Mouse (Mus musculus) forebrain, postnatal 0 days (tissue): ENCODE measurements at regions not wholly inside any gene's neighbourhood (a gene's known extent, or its start where the extent isn't known, plus 50 kb on each side); places are given as distances from the start of the nearest gene placed in this dataset.
A peak's percentile ranks its signal among the peaks of the same experiment; 100 is the strongest.
"Not testable (repeated sequence)": the region's sequence is repeated elsewhere in the genome, so short reads cannot be mapped to it uniquely, and the experiment has no call there.

Experiments
- ATAC-seq: fragments of 200-750 bp; cut with Nextera tagmentation; 2 replicates; pipeline ENCODE4 v1.8.0; 2017; ENCODE audit warnings: mild to moderate bottlenecking, moderate library complexity
- DNase-seq: peaks from one replicate; pipeline ENCODE4 v3.0.0-alpha.2; 2015
- H3K27ac ChIP-seq: fragments of 300-500 bp; sonication (generic); 2 replicates; pipeline ENCODE4 v1.5.1; 2014; ENCODE audit warnings: low read depth, mild to moderate bottlenecking, antibody characterized with exemption, low read length, moderate library complexity, mixed read lengths
- H3K27me3 ChIP-seq: fragments of 300-500 bp; sonication (generic); 2 replicates; pipeline ENCODE4 v1.6.1; 2014; ENCODE audit warnings: mild to moderate bottlenecking, low read length, mixed read lengths; ENCODE audit not compliant: insufficient read depth
- H3K36me3 ChIP-seq: fragments of 300-500 bp; sonication (generic); 2 replicates; pipeline ENCODE4 v1.6.1; 2014; ENCODE audit warnings: mild to moderate bottlenecking, moderate library complexity; ENCODE audit not compliant: insufficient read depth
- H3K4me1 ChIP-seq: fragments of 300-500 bp; sonication (generic); 2 replicates; pipeline ENCODE4 v1.6.1; 2014; ENCODE audit warnings: antibody characterized with exemption; ENCODE audit not compliant: insufficient read depth
- H3K4me2 ChIP-seq: fragments of 300-500 bp; sonication (generic); 2 replicates; pipeline ENCODE4 v1.6.1; 2014; ENCODE audit warnings: low read depth, mild to moderate bottlenecking, moderate library complexity
- H3K4me3 ChIP-seq: fragments of 300-500 bp; sonication (generic); 2 replicates; pipeline ENCODE4 v1.5.1; 2014; ENCODE audit warnings: low read depth, low read length, mixed read lengths
- H3K9ac ChIP-seq: fragments of 300-500 bp; sonication (generic); 2 replicates; pipeline ENCODE4 v1.6.1; 2014; ENCODE audit warnings: mild to moderate bottlenecking
- H3K9me3 ChIP-seq: fragments of 300-500 bp; sonication (generic); 2 replicates; pipeline ENCODE4 v1.6.1; 2016; ENCODE audit warnings: low read length
- CTCF ChIP-seq: sonication (generic); IDR thresholded peaks from 2 replicates; pipeline ENCODE4 v1.5.1; 2016; ENCODE audit warnings: antibody characterized with exemption, control low read depth, low read depth
- WGBS: fragments of 180-500 bp; shearing (Covaris S2); extraction: QIAGEN DNeasy Blood & Tissue Kit; methylation state at CpG from one replicate; pipeline ENCODE4 v1.1.7; 2014; 5-methylcytosine and 5-hydroxymethylcytosine counted together

DNA sequence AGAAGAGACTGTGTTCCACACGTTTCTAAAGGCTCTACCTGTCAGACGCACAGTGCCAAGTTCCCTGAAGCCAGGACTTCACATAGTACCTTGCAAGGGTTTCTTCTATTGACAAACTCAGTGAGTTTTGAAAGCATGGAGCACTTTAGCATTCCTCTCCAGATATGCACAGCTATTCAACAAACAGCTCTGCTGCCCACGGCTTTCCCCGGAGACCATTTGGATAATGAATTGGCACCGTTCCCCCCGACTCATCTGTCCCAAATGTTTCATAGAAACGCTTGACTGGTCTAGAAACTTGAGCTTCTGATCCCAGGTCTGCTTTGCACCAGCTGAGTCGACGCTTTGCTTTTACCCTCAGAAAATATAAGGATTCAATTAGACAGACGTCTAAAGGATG is 162.2 kb upstream of the St6galnac5 start:
- H3K36me3 ChIP-seq, result no peaks in the 10 kb centered on the region
- H3K9me3 ChIP-seq, result no peaks in the 10 kb centered on the region
- no peak overlapping the region for H3K27ac ChIP-seq
- peak; percentile 24 for DNase-seq
- H3K4me3 ChIP-seq, result no peak overlapping the region
- H3K4me1 ChIP-seq, result no peaks in the 10 kb centered on the region
- WGBS, result 52% methylated on average over 10 of the region's 10 CpGs
- H3K4me2 ChIP-seq, result no peak overlapping the region
- H3K27me3 ChIP-seq, result no peaks in the 10 kb centered on the region
- TF ChIP-seq CTCF, result no peak
- no peak for ATAC-seq
- H3K9ac ChIP-seq, result no peak overlapping the region

DNA sequence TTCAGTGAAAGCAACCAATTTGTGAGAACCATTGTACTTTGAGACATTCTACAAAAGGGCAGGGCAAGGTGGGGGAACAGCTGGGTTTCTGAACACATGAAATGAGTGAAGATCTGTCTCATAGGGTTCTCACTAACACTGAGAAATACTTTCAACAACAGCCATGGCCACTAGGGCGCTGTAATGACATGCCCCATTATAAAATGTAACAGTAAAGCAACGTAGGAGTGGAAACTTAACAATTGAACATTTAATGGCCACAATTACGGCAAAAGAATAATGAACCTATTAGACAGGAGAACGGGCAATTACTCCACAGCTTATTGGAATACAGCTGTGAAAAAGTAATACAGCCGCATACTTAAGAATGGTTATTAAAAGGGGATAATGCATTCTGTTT is 158.9 kb upstream of the St6galnac5 start:
- Histone ChIP-seq H3K27me3 (no peaks in the 10 kb centered on the region), H3K4me1 (no peaks in the 10 kb centered on the region), H3K4me3 (no peak overlapping the region), H3K36me3 (no peaks in the 10 kb centered on the region), H3K9me3 (no peaks in the 10 kb centered on the region), H3K9ac (no peak overlapping the region), H3K27ac (no peak overlapping the region), H3K4me2 (no peak overlapping the region)
- 0 out of 2 replicates have a peak, but pooled peaks have one; percentile 15 for TF ChIP-seq CTCF
- DNase-seq, result no peak
- ATAC-seq, result peak; percentile 12; the same call in 1 of the 2 replicates
- 45% methylated on average over 5 of the region's 5 CpGs for WGBS

DNA sequence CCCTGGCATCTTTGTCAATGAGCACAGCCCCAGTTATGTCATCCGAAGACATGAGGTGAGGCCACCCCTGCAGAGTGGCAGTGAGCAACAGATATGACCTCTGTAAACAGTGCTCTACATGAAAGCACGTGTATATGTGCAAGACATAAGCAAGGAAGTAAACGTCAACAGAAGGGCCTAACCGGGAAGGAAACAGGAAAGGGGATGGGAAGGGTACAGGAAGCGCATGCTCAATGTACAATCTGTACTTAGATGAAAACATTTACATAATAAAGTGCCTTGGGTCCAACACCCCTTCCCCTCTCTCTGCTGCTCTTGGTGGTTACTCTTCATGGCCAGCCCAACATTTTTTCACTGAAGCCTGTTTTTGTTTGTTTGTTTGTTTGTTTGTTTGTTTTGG is 143.3 kb upstream of the St6galnac5 start:
- no peak for TF ChIP-seq CTCF
- Histone ChIP-seq H3K4me3 (no peak overlapping the region), H3K4me1 (no peaks in the 10 kb centered on the region), H3K27me3 (no peaks in the 10 kb centered on the region), H3K9ac (no peak overlapping the region), H3K4me2 (no peak overlapping the region), H3K36me3 (no peaks in the 10 kb centered on the region), H3K9me3 (no peaks in the 10 kb centered on the region), H3K27ac (no peak overlapping the region)
- WGBS, result 90% methylated on average over 5 of the region's 5 CpGs
- DNase-seq, result no peak
- no peak for ATAC-seq

DNA sequence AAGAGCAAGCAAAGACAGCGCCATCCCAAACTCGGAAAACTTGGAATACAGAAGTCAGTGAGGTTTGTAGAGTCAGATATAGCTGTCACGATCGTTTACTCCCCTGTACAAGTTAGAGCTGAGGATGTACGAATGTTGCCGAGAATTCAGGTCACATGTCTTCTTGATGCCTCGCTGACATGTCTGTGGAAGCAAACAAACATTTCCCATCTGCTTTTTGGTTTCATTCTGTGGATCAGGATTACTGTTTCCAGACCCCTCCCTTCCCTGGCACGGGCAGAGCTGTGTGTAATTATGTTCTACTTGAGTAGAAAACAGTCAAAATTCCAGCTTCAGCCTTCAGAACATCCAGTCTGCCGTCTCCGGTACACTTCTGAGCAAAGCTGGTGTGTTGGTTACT is 139.9 kb upstream of the St6galnac5 start:
- Histone ChIP-seq H3K4me1 (no peaks in the 10 kb centered on the region), H3K36me3 (no peaks in the 10 kb centered on the region), H3K27me3 (no peaks in the 10 kb centered on the region), H3K4me2 (no peak overlapping the region), H3K27ac (no peak overlapping the region), H3K9me3 (no peaks in the 10 kb centered on the region), H3K9ac (no peak overlapping the region), H3K4me3 (no peak overlapping the region)
- ATAC-seq (peak; percentile 86), DNase-seq (peak; percentile 59)
- WGBS, result 66% methylated on average over 10 of the region's 10 CpGs
- TF ChIP-seq CTCF, result no peak

DNA sequence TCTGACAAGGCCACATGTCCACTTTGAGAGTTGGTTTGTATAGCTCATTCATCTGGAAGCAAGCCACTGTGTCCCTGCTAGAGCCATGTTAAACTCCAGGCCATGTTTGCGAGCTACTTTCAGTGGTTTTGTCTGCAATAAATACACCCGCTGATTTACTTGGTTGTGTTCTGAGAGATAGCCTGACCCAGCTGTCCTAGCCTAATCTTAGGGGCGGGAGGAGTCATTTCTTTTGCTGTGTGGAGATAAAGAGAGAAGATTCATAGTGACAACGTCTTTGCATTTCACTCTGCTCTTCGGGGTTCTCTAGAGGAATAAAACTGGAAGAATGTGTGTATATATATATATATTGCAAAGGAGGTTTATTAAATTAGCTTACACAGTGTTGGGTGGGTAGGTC is 137.1 kb upstream of the St6galnac5 start:
- no peak overlapping the region for H3K4me2 ChIP-seq
- H3K9me3 ChIP-seq, result no peaks in the 10 kb centered on the region
- 88% methylated on average over 5 of the region's 5 CpGs for WGBS
- TF ChIP-seq CTCF, result no peak
- ATAC-seq, result no peak
- no peaks in the 10 kb centered on the region for H3K4me1 ChIP-seq
- H3K27me3 ChIP-seq, result no peaks in the 10 kb centered on the region
- H3K27ac ChIP-seq, result no peak overlapping the region
- DNase-seq, result no peak
- H3K9ac ChIP-seq, result no peak overlapping the region
- H3K36me3 ChIP-seq, result no peaks in the 10 kb centered on the region
- no peak overlapping the region for H3K4me3 ChIP-seq

DNA sequence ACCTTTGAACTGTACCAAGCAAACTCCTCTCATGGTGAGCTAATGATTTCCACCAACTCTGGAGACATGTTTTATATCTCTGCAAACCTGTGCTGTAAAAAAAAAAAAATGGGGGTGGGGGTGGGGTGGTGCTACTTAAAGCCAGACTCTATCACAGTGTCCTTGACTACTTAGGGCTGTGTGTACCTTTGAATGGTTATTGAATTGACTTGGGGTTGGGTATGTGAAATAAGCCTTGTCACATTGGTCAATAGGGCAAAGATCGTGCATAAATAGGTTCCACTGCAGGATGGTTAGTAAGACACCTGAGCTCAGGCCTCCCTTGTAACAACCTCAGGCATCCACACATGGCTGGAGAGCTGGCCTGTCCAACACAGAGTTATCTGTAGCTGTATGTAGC is 136.6 kb upstream of the St6galnac5 start:
- Histone ChIP-seq H3K4me1 (no peaks in the 10 kb centered on the region), H3K9me3 (no peaks in the 10 kb centered on the region), H3K27me3 (no peaks in the 10 kb centered on the region), H3K27ac (no peak overlapping the region), H3K4me3 (no peak overlapping the region), H3K4me2 (no peak overlapping the region), H3K36me3 (no peaks in the 10 kb centered on the region), H3K9ac (no peak overlapping the region)
- ATAC-seq (no peak), DNase-seq (no peak)
- 89% methylated on average over 1 of the region's 1 CpGs for WGBS
- no peak for TF ChIP-seq CTCF

DNA sequence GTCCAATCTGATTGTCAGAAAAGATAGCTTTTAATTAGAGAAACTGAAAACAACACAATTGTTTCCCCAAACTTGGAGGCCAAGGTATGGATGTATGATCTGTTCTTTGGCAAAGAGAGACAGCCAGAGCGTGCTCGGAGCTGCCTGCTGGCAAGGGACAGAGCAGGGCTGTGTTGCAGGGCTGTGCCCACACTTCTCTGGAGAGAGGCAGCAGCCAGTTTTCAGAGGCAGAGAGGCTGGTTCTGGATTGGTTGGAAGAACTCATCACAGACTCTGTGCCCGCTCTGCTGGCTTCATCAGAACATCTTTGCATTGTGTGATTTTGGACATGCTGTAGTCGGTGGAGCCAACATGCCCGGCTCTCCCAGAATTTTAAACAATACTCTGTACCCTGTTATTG is 123.5 kb upstream of the St6galnac5 start:
- WGBS, result 55% methylated on average over 5 of the region's 5 CpGs
- H3K4me2 ChIP-seq, result no peak overlapping the region
- H3K9me3 ChIP-seq, result no peaks in the 10 kb centered on the region
- no peaks in the 10 kb centered on the region for H3K4me1 ChIP-seq
- H3K36me3 ChIP-seq, result no peaks in the 10 kb centered on the region
- DNase-seq (peak; percentile 49), ATAC-seq (peak; percentile 90)
- no peak overlapping the region for H3K4me3 ChIP-seq
- TF ChIP-seq CTCF, result no peak
- H3K9ac ChIP-seq, result no peak overlapping the region
- no peak overlapping the region for H3K27ac ChIP-seq
- no peaks in the 10 kb centered on the region for H3K27me3 ChIP-seq

DNA sequence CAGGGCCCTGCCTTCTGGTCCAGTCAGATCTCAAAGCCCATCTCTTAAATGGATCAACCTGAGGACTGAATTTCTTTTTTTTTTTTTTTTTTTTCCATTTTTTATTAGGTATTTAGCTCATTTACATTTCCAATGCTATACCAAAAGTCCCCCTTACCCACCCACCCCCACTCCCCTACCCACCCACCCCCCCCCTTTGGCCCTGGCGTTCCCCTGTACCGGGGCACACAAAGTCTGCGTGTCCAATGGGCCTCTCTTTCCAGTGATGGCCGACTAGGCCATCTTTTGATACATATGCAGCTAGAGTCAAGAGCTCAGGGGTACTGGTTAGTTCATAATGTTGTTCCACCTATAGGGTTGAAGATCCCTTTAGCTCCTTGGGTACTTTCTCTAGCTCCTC is 108.5 kb upstream of the St6galnac5 start:
- not testable (repeated sequence) for H3K27me3 ChIP-seq, H3K4me3 ChIP-seq

More for the DNA sequence above, 108.5 kb upstream of the St6galnac5 start:
- H3K4me2 ChIP-seq, H3K4me1 ChIP-seq, H3K9ac ChIP-seq, H3K9me3 ChIP-seq, DNase-seq, H3K36me3 ChIP-seq, ATAC-seq, H3K27ac ChIP-seq: not testable (repeated sequence)
- 94% methylated on average over 4 of the region's 4 CpGs for WGBS
